Mouse (Mus musculus) ES-E14 (cell line): ENCODE results near the gene Ube2n. TPM values are rescaled to one million over a fixed set of nuclear protein-coding genes. Genes with fewer than 3 reads are reported as not detected.

Experiments
- DNase-seq: peaks from one replicate; pipeline ENCODE4 v3.0.0-alpha.2; 2013; ENCODE audit warnings: low read depth, low spot score
- H3K27ac ChIP-seq: 2 replicates; pipeline ENCODE4 v1.5.1; 2012; ENCODE audit warnings: low read depth, mild to moderate bottlenecking, low read length, moderate library complexity, mixed read lengths; ENCODE audit not compliant: poor library complexity, insufficient read depth, severe bottlenecking
- H3K36me3 ChIP-seq: 2 replicates; pipeline ENCODE4 v1.6.1; 2012; ENCODE audit warnings: mild to moderate bottlenecking, low read length, moderate library complexity, mixed read lengths; ENCODE audit not compliant: control insufficient read depth, poor library complexity, insufficient read depth, severe bottlenecking
- H3K4me1 ChIP-seq, 2 experiments: fragments of 150-350 bp in 1 of 2; sonication (generic) in 1 of 2; 2 replicates each; pipeline ENCODE4 v1.6.1; 2012; ENCODE audit warnings: low read length in 2 of 2, mild to moderate bottlenecking in 1 of 2, mixed read lengths in 1 of 2; ENCODE audit not compliant: control insufficient read depth in 2 of 2, insufficient read depth in 2 of 2, poor library complexity in 1 of 2
- H3K4me3 ChIP-seq, 2 experiments: fragments of 150-350 bp in 1 of 2; sonication (generic) in 1 of 2; 2 replicates each; pipeline ENCODE4 v1.5.1; 2012; ENCODE audit warnings: low read length in 2 of 2, low read depth in 1 of 2, mild to moderate bottlenecking in 1 of 2, mixed read lengths in 1 of 2; ENCODE audit not compliant: insufficient read depth in 1 of 2, poor library complexity in 1 of 2, severe bottlenecking in 1 of 2
- H3K9ac ChIP-seq: 2 replicates; pipeline ENCODE4 v1.6.1; 2012; ENCODE audit warnings: low read depth, mild to moderate bottlenecking, low read length, mixed read lengths; ENCODE audit not compliant: poor library complexity, insufficient read depth, severe bottlenecking
- H3K9me3 ChIP-seq: fragments of 150-350 bp; sonication (generic); 2 replicates; pipeline ENCODE4 v1.6.1; 2012; ENCODE audit warnings: low read depth, mild to moderate bottlenecking, low read length; ENCODE audit not compliant: control insufficient read depth, insufficient read depth
- CHD2 ChIP-seq: IDR thresholded peaks from 2 replicates; pipeline ENCODE4 v1.6.1; 2014; ENCODE audit warnings: mild to moderate bottlenecking, low read depth, low read length, inconsistent platforms
- HCFC1 ChIP-seq: IDR thresholded peaks from 2 replicates; pipeline ENCODE4 v1.6.1; 2012; ENCODE audit warnings: low read length, inconsistent platforms, borderline replicate concordance; ENCODE audit not compliant: insufficient read depth
- MAFK ChIP-seq: IDR thresholded peaks from 2 replicates; pipeline ENCODE4 v1.6.1; 2014; ENCODE audit warnings: mild to moderate bottlenecking, low read depth, low read length, inconsistent platforms; ENCODE audit not compliant: insufficient read depth
- ZC3H11A ChIP-seq: IDR thresholded peaks from 2 replicates; pipeline ENCODE4 v1.6.1; 2012; ENCODE audit warnings: low read depth, mild to moderate bottlenecking, inconsistent platforms, low read length, borderline replicate concordance
- ZNF384 ChIP-seq: IDR thresholded peaks from 2 replicates; pipeline ENCODE4 v1.6.1; 2012; ENCODE audit warnings: low read depth, low read length, inconsistent platforms
- in situ Hi-C, 2 experiments: fragments of 600-800 bp; cut with MboI; formaldehyde crosslinking; loops; one replicate each; pipeline ENCODE4 v1.15.1; 2025; ENCODE audit warnings: low sequenced_read_pairs in 2 of 2, inconsistent platforms in 1 of 2; ENCODE audit not compliant: unreplicated experiment in 2 of 2
- total RNA-seq: library from RNA; depleted of rRNA; stranded (reverse); fragments of 300-350 nt; gene quantifications from 2 replicates; pipeline ENCODE4 v1.2.3, GENCODE M21; 2012

Gene Ube2n
- total RNA-seq, 1 experiment, result 102 TPM

- Histone ChIP-seq H3K9ac (peak overlapping the region; percentile 82), H3K27ac (peak overlapping the region; percentile 82), H3K4me3 (peak overlapping the region; percentile 89 to 98), H3K4me1 (peaks cover 1 to 5% of the 10 kb centered on the region in 2 experiments; a peak in 3 of 4 replicates), H3K9me3 (no peaks in the 10 kb centered on the region), H3K36me3 (peaks cover 3% of the 10 kb centered on the region; the same call in 1 of the 2 replicates)
- in situ Hi-C loops, result no loop called here
- no peak for DNase-seq
- TF ChIP-seq ZNF384, result no peak
Observed at GRCm38 (mm10) chr10:95513768-95514556, 983 bp upstream of the Ube2n start.

GRCm38 (mm10) chr10:95515293-95515931 is 467 bp downstream of the Ube2n start:
- Histone ChIP-seq H3K9ac (peak overlapping the region; percentile 98), H3K4me1 (peaks cover 1 to 8% of the 10 kb centered on the region in 2 experiments; a peak in 3 of 4 replicates), H3K36me3 (peaks cover 3% of the 10 kb centered on the region; the same call in 1 of the 2 replicates), H3K27ac (peak overlapping the region; percentile 90), H3K9me3 (no peaks in the 10 kb centered on the region), H3K4me3 (peak overlapping the region; percentile 89 to 98)
- no peak for DNase-seq
- TF ChIP-seq MAFK, result no peak
- TF ChIP-seq ZC3H11A, result no peak
- no peak for TF ChIP-seq ZNF384
- no peak for TF ChIP-seq CHD2
- no peak for TF ChIP-seq HCFC1
- in situ Hi-C loops, result no loop called here

GRCm38 (mm10) chr10:95517656-95518055 is 2.7 kb downstream of the Ube2n start:
- no peak overlapping the region for H3K4me3 ChIP-seq
- H3K36me3 ChIP-seq, result peaks cover 3% of the 10 kb centered on the region; the same call in 1 of the 2 replicates
- in situ Hi-C loops, result no loop called here
- DNase-seq, result no peak
- peaks cover 1 to 8% of the 10 kb centered on the region in 2 experiments; a peak in 3 of 4 replicates for H3K4me1 ChIP-seq
- H3K9ac ChIP-seq, result peak overlapping the region; percentile 52; the same call in 1 of the 2 replicates
- no peaks in the 10 kb centered on the region for H3K9me3 ChIP-seq
- H3K27ac ChIP-seq, result no peak overlapping the region
- TF ChIP-seq MAFK (no peak), ZC3H11A (no peak), ZNF384 (no peak), HCFC1 (no peak), CHD2 (no peak)

- Histone ChIP-seq H3K9ac (no peak overlapping the region), H3K9me3 (no peaks in the 10 kb centered on the region), H3K36me3 (no peaks in the 10 kb centered on the region; the same call in 1 of the 2 replicates), H3K4me3 (no peak overlapping the region), H3K27ac (no peak overlapping the region), H3K4me1 (peaks cover 2 to 3% of the 10 kb centered on the region in 2 experiments; a peak in 2 of 4 replicates)
- no peak for DNase-seq
- TF ChIP-seq CHD2, result no peak
- in situ Hi-C loops, result loop anchor here (25.0 kb wide), 2 partner anchors 512 to 562 kb away; no protein-coding TSS in a partner anchor
Observed at GRCm38 (mm10) chr10:95525037-95525675, 10.2 kb downstream of the Ube2n start.
